ENCODE assay signal across 23 mouse cellular contexts in the genomic region with DNA sequence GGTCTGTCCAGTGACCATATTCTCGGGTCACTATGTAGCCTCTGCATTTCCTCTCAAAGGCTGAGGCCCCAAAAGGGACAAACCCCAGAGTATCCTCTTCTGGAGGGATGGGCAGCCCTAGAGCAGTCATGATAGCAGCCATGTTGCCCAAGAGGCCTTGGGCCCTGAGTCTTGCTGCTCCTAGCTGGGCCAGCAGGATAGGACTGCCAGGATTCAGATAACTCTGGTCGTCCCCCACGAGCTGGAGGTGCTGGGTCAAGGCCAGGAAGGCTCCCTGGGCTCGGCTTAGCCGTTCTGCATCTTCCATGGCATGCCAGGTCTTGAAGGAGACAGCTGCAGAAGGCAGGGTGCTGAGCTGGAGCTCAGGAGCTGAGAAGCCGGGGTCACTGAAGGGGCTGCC. TPM values are rescaled to one million over a fixed set of nuclear protein-coding genes. Genes with fewer than 3 reads are reported as not detected.
A peak's percentile ranks its signal among the peaks of the same experiment; 100 is the strongest.
DNase-seq lines count a peak whose midpoint lies in the region; ATAC-seq lines count a peak whose summit lies in the region.
"Had no signal": no experiment of that assay in that cellular context is flagged by ENCODE, and none has a peak within 500 bp of the region (broad histone marks: within the 10 kb centered on the region; RNA-seq: fewer than 3 reads in every experiment).

No protein-coding gene starts in this region.

- DNase-seq in adrenal gland, adult (ENCODE audit: inconsistent age in 2 of 2, low spot score in 1 of 2): peak; percentile 51 to 68
- DNase-seq in adrenal gland, adult 18-20 months (ENCODE audit: low spot score in 2 of 2): no peak
- peak; percentile 28 for DNase-seq in cerebellum, adult 11-12 months
- no peak for DNase-seq in cerebellum, postnatal 25 days
- peak; percentile 15 for DNase-seq in kidney, postnatal 10 days
- peak; percentile 67 for DNase-seq in testis, postnatal 14 days (ENCODE audit: low spot score)
- DNase-seq: B cell, adult 2 months; cerebellum, adult 11 months; cerebellum, adult 9-10 months; gastrocnemius, postnatal 36 days; heart, adult 2 months had no signal

- WGBS in kidney, embryonic 14.5 days: 91% methylated on average over 6 of the region's 6 CpGs

- no peak overlapping the region for H3K27ac ChIP-seq in kidney, embryonic 14.5 days (ENCODE audit: low read depth, low read length)
- H3K27ac ChIP-seq: embryonic facial prominence, embryonic 10.5 days; forebrain, embryonic 10.5 days; heart, adult 2 months; hindbrain, embryonic 10.5 days; hindbrain, embryonic 14.5 days; intestine, embryonic 15.5 days had no signal

- no peaks in the 10 kb centered on the region for H3K9me3 ChIP-seq in kidney, embryonic 14.5 days (ENCODE audit: control insufficient read depth, low read length)
- H3K9me3 ChIP-seq: embryonic facial prominence, embryonic 10.5 days; forebrain, embryonic 10.5 days; G1E; heart, embryonic 12.5 days; hindbrain, embryonic 10.5 days; intestine, embryonic 15.5 days had no signal

- H3K36me3 ChIP-seq in kidney, embryonic 14.5 days (ENCODE audit: control insufficient read depth, insufficient read depth, low read length): no peaks in the 10 kb centered on the region
- H3K36me3 ChIP-seq: G1E; heart, embryonic 12.5 days; hindbrain, embryonic 10.5 days; intestine, embryonic 15.5 days had no signal

- H3K4me1 ChIP-seq in kidney, embryonic 14.5 days (ENCODE audit: control insufficient read depth, insufficient read depth, low read length): peaks cover 4% of the 10 kb centered on the region; the same call in 1 of the 2 replicates

- no peak overlapping the region for H3K4me3 ChIP-seq in kidney, embryonic 14.5 days (ENCODE audit: low read length)
- H3K4me3 ChIP-seq: embryonic facial prominence, embryonic 10.5 days; forebrain, embryonic 10.5 days; heart, adult 2 months; heart, embryonic 12.5 days; hindbrain, embryonic 10.5 days; intestine, embryonic 15.5 days had no signal

- H3K9ac ChIP-seq in kidney, embryonic 14.5 days (ENCODE audit: low read depth, low read length): no peak overlapping the region
- H3K9ac ChIP-seq: heart, embryonic 12.5 days; hindbrain, embryonic 14.5 days; intestine, embryonic 15.5 days had no signal

- ATAC-seq in kidney, embryonic 14.5 days (ENCODE audit: low FRiP score, low TSS enrichment): no peak
- ATAC-seq: CD4-positive, CD25-positive, alpha-beta regulatory T cell, adult 4 months; forebrain, embryonic 14.5 days; intestine, embryonic 15.5 days had no signal

- no peak overlapping the region for H3K4me2 ChIP-seq in kidney, embryonic 14.5 days (replicated peaks; ENCODE audit: low read depth, low read length)
- H3K4me2 ChIP-seq: heart, embryonic 12.5 days; hindbrain, embryonic 14.5 days; intestine, embryonic 15.5 days had no signal

- H3K27me3 ChIP-seq in kidney, embryonic 14.5 days (ENCODE audit: control insufficient read depth, insufficient read depth, low read length): no peaks in the 10 kb centered on the region
- H3K27me3 ChIP-seq: intestine, embryonic 15.5 days had no signal

RNA-seq across cellular contexts. Expression of a gene that starts 6.7 kb away (rescaled TPM):
- total RNA-seq in adrenal gland, adult 18-20 months (2021): 1 to 10 TPM; 3.3 to 4.8 TPM
- polyA plus RNA-seq in kidney, embryonic 14.5 days (2014; fragmentation: Nextera tagmentation; extraction: Ambion mirVana): 17.5 and 23.7 TPM in 2 replicates
- polyA plus RNA-seq: CD4-positive, CD25-positive, alpha-beta regulatory T cell, adult 4 months had no signal

RNA-seq across cellular contexts. Expression of a gene that starts 10.5 kb away (rescaled TPM):
- total RNA-seq in adrenal gland, adult 18-20 months (2021): 10 to 100 TPM; 53.4 to 88.2 TPM
- 65.9 and 79.1 TPM in 2 replicates for polyA plus RNA-seq in kidney, embryonic 14.5 days (2014; fragmentation: Nextera tagmentation; extraction: Ambion mirVana)

RNA-seq across cellular contexts. Expression of a gene that starts 12.7 kb away (rescaled TPM):
- not detected for total RNA-seq in adrenal gland, adult 18-20 months (2021)
- 0.43 and 0.55 TPM in 2 replicates for polyA plus RNA-seq in kidney, embryonic 14.5 days (2014; fragmentation: Nextera tagmentation; extraction: Ambion mirVana)
- total RNA-seq: gastrocnemius, adult 8-10 months; gastrocnemius, postnatal 36 days; heart, adult 2 months; heart, postnatal 25 days had no signal
- polyA plus RNA-seq: CD4-positive, CD25-positive, alpha-beta regulatory T cell, adult 4 months; G1E; heart, adult 2 months; heart, embryonic 12.5 days had no signal

RNA-seq across cellular contexts. Expression of a gene that starts 25.1 kb away (rescaled TPM):
- total RNA-seq in adrenal gland, adult 18-20 months (2021): 10 to 100 TPM; 10.7 to 14.4 TPM
- polyA plus RNA-seq in kidney, embryonic 14.5 days (2014; fragmentation: Nextera tagmentation; extraction: Ambion mirVana): 6.2 and 10.0 TPM in 2 replicates

RNA-seq across cellular contexts. Expression of a gene that starts 50.4 kb away (rescaled TPM):
- 10 to 100 TPM; 28.5 to 30.7 TPM for total RNA-seq in adrenal gland, adult 18-20 months (2021)
- polyA plus RNA-seq in kidney, embryonic 14.5 days (2014; fragmentation: Nextera tagmentation; extraction: Ambion mirVana): 12.9 and 19.7 TPM in 2 replicates

Comparison
In these comparisons a context has a peak if more than half of its experiments do, and no peak if none do; other contexts are left out.
1. DNase-seq: peak in adrenal gland, adult (2 of 2), cerebellum, adult 11-12 months (single experiment), kidney, postnatal 10 days (single experiment) and testis, postnatal 14 days (single experiment); none in adrenal gland, adult 18-20 months (0 of 2) and cerebellum, postnatal 25 days (0 of 2).